Mouse (Mus musculus) hematopoietic stem cell, adult 5-6 weeks (primary cell): ENCODE results near the gene Gnai2. TPM values are rescaled to one million over a fixed set of nuclear protein-coding genes. Genes with fewer than 3 reads are reported as not detected.

Source experiments
- ATAC-seq, 2 experiments: fragments of 125-278 bp in 1 of 2; replicated peaks in 1 of 2; 2 replicates each; pipeline ENCODE4 v1.8.0; 2016 to 2017; ENCODE audit warnings: inconsistent platforms in 2 of 2, mild to moderate bottlenecking in 2 of 2, moderate number of reproducible peaks in 2 of 2, low read depth in 1 of 2, moderate TSS enrichment in 1 of 2; ENCODE audit not compliant: low FRiP score in 2 of 2, poor library complexity in 2 of 2, severe bottlenecking in 2 of 2, insufficient read depth in 1 of 2, low TSS enrichment in 1 of 2
- total RNA-seq: library from RNA; stranded (forward); fragments of 172-1452, 232-1000 nt; gene quantifications from 2 replicates; pipeline ENCODE4 v1.2.3, GENCODE M21; 2017

Gene Gnai2
- 345 and 415 TPM in 2 replicates for total RNA-seq

DNA sequence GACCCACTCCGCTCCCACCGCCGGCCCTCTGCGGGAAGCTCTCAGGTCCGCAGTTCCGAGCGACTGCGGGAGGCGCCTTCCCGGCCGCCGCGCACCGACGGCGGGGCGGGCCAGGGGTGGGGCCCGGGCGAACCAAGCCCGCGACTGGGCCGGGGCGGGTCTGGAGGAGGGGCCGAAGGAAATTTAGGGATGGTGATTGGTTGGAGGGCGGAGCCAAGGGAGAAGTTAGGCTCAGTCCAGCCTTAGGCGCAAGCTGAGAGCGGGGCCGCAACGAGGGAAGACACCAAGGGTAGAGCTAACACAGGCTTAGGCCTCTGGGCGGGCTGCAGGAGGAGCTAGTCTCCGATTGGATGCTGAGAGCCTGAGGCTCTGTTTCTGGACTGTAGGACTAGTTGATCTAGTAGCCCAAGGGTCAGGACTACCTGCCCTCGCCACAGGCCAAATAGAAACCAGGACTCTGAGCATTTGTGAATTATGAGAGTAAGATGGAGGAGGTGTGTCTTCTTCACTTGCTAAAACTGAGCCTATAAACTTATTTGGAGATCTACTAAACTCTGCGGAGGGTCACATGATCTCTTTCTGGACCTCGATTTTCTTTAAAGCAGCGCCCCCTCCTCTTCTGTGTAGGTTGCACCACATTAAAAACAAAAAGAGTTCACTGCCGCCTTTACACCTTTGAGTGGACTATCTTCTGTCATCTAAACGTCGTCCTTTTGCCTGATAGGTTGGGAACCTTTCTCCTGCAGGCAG is at the start of gene Gnai2:
Gnai2 (minus strand) TSS at position 89 of the 750 bp plus-strand sequence.
- peak; percentile 85 to 88 for ATAC-seq

DNA sequence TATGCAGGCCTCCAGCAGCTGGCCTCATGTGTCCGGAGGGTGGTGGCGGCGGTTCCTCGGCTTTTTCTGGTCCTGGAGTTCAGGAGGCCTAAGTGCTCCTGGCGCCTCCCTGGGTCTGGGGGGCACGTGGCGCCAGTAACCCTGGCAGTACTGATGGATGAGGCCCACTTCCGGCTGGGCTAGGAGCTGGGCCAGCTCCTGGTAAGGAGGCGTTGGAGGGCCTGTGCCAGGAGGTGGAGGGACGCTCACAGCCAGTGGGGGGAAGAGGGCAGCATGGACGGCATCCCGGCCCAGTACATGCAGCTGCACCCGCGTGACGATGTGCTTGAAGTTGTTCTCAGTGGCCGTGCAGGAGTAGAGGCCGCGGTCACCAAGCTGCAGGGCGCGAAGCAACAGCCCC is 47.2 kb upstream of the Gnai2 start:
- no peak for ATAC-seq

DNA sequence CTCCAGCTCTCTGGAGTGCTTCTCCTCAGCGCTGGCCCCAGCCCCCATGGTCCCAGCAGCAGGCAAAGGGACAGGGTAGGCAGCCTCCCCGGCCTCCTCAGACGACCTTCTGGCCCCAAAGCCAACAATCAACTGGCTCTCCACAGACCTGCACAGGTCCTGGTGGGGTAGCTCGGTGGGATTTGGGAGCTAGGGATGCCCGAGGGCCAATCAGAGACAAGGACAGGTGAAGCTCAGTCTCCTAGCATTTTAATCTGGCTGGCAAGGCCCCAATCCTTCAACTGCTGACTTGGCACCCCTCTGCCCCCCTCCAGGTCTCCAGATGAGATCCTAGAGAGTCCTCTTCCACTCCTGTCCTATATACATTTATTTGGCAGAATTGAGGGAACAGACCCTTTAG is 44.3 kb upstream of the Gnai2 start, which contains the start of gene Gnat1:
Gnat1 (minus strand) TSS at position 212 of the 400 bp plus-strand sequence.
- no peak for ATAC-seq

DNA sequence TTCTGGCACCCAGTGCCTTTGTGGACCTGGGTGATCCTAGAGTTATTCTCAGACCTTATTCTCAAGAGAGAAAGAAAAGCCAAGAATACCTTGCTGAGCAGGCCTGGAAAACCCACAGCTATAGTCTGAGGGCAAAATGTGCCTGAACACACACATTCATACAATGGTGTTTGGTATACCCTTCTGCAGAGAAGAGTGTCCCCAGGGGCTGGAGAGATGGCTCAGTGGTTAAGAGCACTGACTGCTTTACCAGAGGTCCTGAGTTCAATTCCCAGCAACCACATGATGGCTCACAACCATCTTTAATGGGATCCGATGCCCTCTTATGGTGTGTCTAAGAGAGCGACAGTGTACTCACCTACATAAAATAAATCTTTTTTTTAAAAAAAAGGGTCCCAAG is 43.7 kb upstream of the Gnai2 start:
- ATAC-seq = no peak

DNA sequence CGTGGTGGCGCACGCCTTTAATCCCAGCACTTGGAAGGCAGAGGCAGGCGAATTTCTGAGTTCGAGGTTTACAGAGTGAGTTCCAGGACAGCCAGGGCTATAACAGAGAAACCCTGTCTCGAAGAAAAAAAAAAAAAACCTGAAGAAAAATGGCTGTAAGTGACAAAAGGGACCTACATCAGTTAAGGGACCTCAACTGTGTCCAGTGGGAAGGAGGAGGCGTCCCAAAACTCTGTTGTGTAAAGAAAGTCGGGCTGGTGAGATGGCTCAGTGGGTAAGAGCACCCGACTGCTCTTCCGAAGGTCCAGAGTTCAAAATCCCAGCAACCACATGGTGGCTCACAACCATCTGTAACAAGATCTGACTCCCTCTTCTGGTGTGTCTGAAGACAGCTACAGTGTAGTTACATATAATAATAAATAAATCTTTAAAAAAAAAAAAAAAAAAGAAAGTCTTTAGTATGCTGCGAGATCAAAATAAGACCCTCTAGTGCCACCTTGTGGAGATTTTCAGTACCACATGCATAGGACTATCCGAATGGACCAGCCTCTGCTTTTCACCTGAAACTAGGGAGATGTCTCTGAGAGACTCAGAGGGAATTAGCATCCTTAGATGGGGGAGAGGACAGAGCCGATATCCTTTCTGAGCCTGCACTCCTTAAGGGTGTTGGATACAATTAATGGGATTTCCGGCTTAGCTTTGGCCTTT is 42.8 kb upstream of the Gnai2 start:
- peak in 1 of 2 experiments; percentile 44; a peak in 1 of 4 replicates for ATAC-seq

DNA sequence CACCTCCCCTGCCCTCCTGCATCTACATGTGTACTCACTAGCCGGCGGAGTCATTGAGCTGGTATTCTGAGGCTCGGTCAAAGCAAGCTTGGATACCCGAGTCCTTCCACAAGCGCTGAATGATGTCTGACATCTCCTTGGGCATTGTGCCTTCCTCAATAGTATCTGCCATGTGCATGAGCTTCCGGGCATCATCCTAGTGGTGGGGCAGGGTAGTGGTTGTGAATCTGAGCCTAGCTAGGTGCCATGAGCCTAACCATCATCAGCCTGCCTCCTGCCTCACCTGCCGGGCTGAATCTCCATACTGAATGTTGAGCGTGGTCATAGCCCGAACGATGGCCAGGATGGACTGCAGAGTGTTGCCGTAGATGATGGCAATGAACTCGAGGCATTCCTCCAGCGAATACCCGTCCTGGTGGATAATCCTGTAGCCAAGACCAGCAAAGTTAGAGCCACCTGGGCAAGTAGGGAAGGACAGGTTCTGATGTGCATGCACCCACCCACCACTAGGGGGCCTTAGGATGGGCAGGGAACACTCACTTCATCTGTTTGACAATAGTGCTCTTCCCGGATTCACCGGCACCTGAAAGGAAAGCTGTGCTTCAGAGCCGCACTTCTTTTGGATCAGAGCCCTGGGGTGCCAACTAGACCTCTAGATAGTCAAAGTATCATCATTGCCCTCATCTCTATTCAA is 42.1 kb upstream of the Gnai2 start:
- no peak; a peak in 1 of 4 replicates for ATAC-seq

DNA sequence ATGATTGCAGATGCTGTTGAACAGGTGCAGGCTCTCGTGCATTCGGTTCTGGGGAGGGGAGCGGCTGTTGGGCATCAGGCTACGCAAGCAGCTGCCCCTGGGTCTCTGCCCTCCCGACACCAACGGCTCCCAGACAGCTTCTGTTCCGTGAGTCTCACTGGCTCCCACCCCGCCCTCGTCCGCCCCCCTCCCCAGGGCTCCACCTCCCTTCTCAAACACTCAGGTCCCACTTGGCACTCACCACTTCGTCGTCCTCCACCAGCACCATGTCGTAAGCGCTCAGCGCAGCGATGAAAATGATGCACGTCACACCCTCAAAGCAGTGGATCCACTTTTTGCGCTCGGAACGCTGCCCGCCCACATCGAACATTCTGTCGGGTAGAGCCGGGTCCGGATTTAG is 41.1 kb upstream of the Gnai2 start:
- ATAC-seq = 0 out of 4 replicates have a peak, but pooled peaks of 1 of the 2 experiments have one; percentile 13

DNA sequence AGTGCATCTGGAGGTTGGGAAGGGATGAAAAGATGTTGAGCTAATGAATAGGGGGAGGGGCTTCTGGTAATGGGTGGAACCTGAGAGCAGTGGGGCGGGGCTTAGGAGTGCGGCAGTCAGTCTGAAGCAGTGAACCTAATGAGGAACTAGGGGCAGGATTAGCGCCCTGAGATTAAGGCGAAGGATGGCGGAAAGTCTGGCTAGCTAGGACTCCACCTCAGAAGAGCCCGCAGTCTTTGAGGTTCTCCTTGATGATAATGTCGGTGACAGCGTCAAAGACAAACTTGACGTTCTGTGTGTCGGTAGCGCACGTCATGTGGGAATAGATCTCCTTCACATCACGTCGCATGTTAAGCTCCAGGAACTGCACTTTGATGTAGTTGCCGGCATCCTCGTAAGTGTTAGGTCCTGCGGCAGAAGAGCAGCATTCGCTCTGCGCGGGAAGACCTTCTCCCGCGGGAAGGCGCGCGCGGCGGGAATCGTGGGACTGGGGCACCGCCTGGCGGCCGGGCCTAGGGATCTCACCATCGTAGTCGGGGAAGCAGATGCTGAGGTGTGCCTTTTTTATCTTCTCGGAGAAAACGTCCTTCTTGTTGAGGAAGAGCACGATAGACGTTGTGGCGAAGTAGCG is 40.6 kb upstream of the Gnai2 start:
- ATAC-seq = peak; percentile 50 to 77; a peak in 3 of 4 replicates

DNA sequence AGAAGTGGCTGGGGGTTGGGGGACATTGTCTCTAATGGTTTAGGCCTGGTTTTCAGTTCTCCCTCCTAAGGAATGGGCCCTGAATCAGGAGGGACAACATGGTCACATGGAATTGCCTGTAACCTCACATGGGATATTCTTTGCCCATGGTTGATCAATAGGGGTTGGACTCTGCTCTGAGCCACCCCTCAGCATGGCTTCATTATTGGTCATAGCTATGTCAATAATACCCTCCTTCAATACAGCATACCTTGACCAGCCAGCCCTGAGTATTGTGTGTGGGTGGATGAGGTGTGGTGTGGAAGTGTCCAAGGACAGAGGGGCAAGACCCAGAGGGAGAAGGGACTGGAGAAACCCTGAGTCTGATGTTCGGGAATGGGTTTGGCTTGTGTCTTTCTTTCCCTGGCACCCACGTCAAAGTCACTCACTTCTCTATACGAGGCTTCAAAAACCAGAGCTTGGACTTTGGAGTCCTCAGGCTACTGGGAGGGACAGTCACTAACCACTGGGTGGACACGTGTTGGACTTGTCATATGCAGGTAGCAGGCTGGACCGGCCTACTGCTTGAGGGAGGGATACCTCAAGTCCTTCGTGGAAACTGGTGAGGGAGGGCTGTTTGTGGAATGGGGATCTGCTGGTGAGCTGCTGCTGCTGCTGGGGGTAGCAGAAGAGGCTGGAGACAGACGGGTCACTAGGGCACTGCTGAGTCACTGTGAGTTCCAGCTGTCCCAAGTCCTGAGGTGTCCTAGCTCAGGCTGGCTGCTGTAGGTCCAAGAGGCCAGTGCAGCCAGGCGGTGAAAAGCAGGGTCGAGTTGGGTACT is 39.7 kb upstream of the Gnai2 start:
- no peak for ATAC-seq

DNA sequence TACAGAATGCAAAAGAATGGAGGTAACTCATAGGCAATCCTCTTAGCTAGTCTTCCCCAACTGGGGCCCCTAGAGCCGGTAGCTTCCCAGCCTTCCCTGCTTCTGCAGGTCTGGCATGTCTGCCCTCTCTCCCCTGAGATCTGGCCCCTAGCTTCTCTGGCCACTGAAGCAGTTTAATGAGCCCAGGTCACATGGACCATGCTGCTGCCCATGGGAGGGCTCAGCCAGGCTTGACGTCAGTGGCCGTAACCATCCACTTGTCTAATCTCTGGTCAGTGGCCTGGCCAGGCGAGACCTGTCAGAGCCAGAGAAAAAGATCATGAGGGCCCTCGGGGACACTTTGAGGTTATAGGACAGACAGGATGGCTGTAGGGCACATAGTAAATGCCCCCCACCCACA is 35.1 kb upstream of the Gnai2 start:
- no peak for ATAC-seq

DNA sequence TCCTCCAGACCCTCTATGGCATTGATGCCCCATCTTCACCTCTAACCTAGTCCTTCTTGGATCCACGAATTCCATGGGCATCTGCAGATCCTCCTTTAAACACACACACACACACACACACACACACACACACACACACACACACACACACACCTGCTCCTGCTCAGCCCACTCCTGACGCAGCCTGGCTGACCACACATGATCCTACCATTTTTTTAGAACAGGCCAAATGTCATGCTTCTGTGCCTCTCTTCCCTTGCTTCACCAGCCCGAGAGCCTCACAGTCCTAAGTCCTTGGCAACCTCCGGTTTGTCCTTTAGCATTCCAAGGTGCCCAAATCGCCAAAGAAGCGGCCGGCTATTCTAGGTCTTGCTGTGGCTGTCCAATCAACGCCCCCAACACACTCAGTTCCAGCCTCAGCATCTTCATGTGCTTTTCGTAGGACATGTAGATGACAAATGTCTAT is 34.3 kb upstream of the Gnai2 start, which contains the start of gene Slc38a3:
Slc38a3 (minus strand) TSS at position 51 of the 466 bp plus-strand sequence.
- no peak for ATAC-seq

DNA sequence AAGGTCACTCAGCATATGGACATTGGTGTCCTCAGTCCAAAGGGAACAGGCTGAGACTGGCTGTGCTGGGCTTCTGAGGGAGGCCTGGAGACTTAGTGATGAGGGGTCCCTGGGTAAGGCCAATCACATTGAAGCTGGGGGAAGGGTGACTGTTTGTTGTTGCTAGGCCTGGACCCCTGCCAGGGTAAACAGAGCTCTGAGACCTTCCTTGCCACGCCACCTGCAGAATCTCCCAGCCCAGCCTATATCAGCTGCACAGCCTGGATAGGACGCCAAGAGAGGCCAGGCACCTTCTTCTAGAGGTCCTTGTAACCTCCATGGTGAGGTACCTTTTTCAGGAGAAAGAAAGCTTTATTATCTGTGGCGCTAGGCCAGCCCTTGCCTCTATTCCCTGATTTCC is 33.7 kb upstream of the Gnai2 start:
- no peak for ATAC-seq

DNA sequence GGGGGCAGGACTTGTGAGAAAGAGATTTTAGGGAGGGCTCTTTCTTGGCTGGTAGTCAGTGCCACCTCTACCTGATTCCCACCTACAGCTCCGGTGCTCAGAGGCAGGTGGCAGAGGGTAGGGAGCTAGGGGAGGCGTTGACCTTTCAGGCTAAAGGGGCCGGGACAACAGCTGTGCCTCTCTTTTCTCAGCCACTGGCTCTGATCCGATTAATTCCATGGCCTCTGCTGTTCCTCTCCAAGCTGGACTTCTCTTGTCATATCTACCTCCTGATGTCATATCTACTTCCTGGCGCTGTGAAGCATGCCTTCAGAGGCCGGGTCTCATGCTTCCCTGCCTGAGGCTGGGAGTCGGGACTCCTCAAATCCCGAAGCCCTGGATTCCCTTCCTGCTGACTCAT is 32.8 kb upstream of the Gnai2 start:
- no peak for ATAC-seq

DNA sequence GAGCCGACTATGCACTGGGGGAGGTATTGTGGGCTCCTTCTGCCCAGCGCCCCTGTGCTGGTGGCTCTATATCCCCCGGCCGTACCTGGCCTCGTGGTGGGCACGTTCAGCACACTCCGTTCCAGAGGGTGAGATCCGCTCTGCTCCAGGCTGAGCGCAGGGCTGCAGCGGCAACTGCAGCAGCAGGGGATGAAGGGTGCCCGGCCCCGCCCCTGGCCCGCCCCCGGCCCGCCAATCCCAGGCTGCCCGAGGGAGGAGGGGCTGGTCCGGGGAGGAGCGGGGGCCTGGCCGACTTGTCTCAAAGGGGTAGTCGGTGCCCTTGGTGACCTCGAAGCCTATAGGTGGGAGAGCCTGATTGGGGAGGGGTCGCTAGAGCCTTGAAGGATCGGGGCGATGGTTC is 32.1 kb upstream of the Gnai2 start:
- ATAC-seq = peak in 1 of 2 experiments; percentile 29; a peak in 2 of 4 replicates

DNA sequence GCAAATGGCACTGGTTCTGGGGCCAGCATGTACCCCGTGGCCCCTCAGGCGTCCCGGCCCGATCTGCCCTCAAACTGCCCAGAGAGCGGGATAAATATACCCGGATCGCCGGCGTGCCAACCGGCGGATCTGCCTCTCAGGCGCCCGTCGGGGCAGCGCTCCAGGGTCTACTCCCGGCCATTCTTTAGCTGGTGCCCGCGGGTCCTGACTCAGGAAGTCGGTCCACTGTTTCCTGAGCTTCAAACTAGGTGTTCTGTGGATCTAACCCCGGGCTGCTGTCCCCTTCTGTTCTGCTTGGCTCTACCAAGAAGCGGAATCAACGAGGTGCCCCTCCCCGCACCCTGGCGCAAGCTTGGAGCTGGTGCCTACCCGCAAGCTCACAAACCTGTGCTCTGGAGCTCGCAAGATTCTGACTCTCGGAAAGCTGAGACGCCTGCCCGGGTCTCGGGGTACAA is 31.6 kb upstream of the Gnai2 start:
- peak in 1 of 2 experiments; percentile 22; a peak in 1 of 4 replicates for ATAC-seq

DNA sequence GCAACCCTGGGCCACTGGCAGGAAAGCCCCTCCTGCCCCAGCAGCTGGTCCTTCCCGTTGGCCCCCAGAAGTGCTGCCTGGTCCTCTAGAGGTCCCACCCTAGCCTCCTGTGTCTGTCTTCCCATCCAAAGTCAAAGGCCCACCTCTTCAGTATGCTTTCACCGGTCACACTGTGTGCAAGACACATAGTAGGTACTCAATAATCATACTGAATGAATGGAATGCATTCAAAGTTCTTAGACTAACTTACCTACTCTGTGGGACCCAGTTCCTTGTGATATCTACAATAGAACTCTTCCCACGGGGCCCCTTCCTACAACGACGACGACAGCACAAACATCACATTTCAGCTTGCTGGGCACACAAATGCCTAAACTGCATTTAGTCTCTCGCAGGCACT is 30.1 kb upstream of the Gnai2 start:
- no peak for ATAC-seq

DNA sequence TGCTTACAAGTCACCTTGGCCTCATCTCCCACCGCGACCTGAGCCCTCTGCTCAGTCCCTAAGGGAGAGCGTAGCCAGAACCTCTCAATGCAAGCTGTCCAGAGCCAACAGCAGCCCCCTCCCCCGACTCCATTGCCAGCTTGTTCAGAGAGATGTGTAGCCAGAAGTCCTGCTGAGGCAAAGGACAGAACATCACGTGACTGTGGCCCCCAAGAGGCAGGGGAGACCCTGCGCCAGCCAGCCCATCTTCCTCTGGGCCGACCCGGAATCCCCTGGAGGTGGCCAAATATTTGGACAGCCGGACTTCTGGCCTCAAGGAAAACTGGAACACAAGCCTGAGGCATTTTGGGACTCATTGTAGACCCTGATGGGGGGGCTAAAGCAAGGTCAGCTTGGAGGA is 28.4 kb upstream of the Gnai2 start:
- ATAC-seq = no peak
